Mouse (Mus musculus) E14TG2a.4 (cell line): ENCODE results near the gene Mief1.

Source experiments
- CTCF ChIP-seq: conservative IDR thresholded peaks from 2 replicates; pipeline ENCODE4 v1.5.1; 2014; ENCODE audit warnings: low read length
- NANOG ChIP-seq: IDR thresholded peaks from 2 replicates; pipeline ENCODE4 v1.6.1; 2014; ENCODE audit warnings: borderline replicate concordance, low read length, mixed read lengths

- TF ChIP-seq CTCF: no peak
- TF ChIP-seq NANOG: no peak
Measured at GRCm38 (mm10) chr15:80256242-80256641, 22.4 kb downstream of the Mief1 start.
